Mouse (Mus musculus): Measurements from ENCODE around the gene Gtf2h3.

DNA sequence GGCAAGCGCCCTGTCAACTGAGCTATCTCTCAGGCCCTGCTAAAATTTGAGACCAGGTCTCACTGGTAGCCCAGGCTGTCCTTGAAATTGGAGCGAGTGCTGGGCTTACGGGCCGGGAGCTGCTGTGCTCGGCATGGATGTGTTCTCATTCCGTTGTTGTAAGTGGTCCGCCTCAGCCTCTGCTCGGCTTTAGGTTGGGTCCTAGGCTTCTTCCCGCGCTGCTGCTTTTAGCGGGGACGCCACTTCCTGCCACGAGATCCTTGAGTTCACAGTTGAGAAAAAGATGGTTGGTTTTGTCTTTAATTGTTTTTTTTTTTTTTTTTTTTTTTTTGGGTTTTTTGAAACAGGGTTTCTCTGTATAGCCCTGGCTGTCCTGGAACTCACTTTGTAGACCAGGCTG is 58.9 kb downstream of the Gtf2h3 start:
- TF ChIP-seq POLR2A (IDR thresholded peaks at IDR 0.05; ENCODE audit: insufficient read depth, low read length) (no peak), CTCF (IDR thresholded peaks at IDR 0.05; ENCODE audit: low read depth, low read length) (no peak)

Data from ES-Bruce4 (cell line).